In genomic region chr5:129724834-129725773, GRCm38 (mm10) we compare ENCODE assay signal across 8 mouse cellular contexts. TPM values are rescaled to one million over a fixed set of nuclear protein-coding genes. Genes with fewer than 3 reads are reported as not detected.
DNase-seq lines count a peak whose midpoint lies in the region; ATAC-seq lines count a peak whose summit lies in the region.

TSS of gene Nipsnap2 (plus strand) at chr5:129725063.

- peak; percentile 94 for DNase-seq in NIH3T3 (ENCODE audit: low read depth)
- DNase-seq in cerebellum, postnatal 14 days, result peak; percentile 95 to 99
- peak; percentile 90 to 94 for DNase-seq in frontal cortex, postnatal 25 days (ENCODE audit: low spot score in 2 of 2)
- DNase-seq in hindbrain, embryonic 14.5 days (ENCODE audit: low spot score), result peak; percentile 94
- peak; percentile 91 to 94 for DNase-seq in layer of hippocampus, postnatal 36 days
- DNase-seq in lung, postnatal 36 days, result peak; percentile 90
- peak; percentile 94 for DNase-seq in retina, postnatal 1 day
- DNase-seq in urinary bladder, adult 18-20 months (ENCODE audit: low spot score in 2 of 2), result peak; percentile 85 to 96

- ATAC-seq in hindbrain, embryonic 14.5 days (ENCODE audit: low FRiP score), result peak; percentile 94

- H3K4me1 ChIP-seq in hindbrain, embryonic 14.5 days (replicated peaks; ENCODE audit: control insufficient read depth, insufficient read depth, low read length), result 0 out of 2 replicates have a peak, but pooled peaks cover 17% of the 10 kb centered on the region

- peak within 1 kb of the TSS; percentile 95 for H3K4me3 ChIP-seq in hindbrain, embryonic 14.5 days (replicated peaks; ENCODE audit: low read length)

- peak within 1 kb of the TSS; percentile 96 for H3K9ac ChIP-seq in hindbrain, embryonic 14.5 days

- no peaks in the 10 kb centered on the region for H3K36me3 ChIP-seq in hindbrain, embryonic 14.5 days (replicated peaks; ENCODE audit: control insufficient read depth, insufficient read depth)

- H3K27me3 ChIP-seq in hindbrain, embryonic 14.5 days (ENCODE audit: control insufficient read depth, insufficient read depth, low read length), result no peaks in the 10 kb centered on the region

- H3K9me3 ChIP-seq in hindbrain, embryonic 14.5 days (ENCODE audit: control insufficient read depth, low read length), result no peaks in the 10 kb centered on the region

- WGBS in hindbrain, embryonic 14.5 days, result 1% methylated on average over 58 of the region's 93 CpGs

- peak within 1 kb of the TSS; percentile 92 for H3K27ac ChIP-seq in hindbrain, embryonic 14.5 days

- peak within 1 kb of the TSS; percentile 56 for H3K4me2 ChIP-seq in hindbrain, embryonic 14.5 days (replicated peaks)

RNA-seq across cellular contexts. Expression of gene Nipsnap2, which starts in this region (rescaled TPM):
- polyA plus RNA-seq in hindbrain, embryonic 14.5 days (2014; fragmentation: Nextera tagmentation; extraction: Ambion mirVana), result 83.9 and 89.1 TPM in 2 replicates
- 10 to 100 TPM; 75.4 to 76.4 TPM for total RNA-seq in layer of hippocampus, postnatal 36 days (2021)

Comparison
In these comparisons a context has a peak if more than half of its experiments do, and no peak if none do; other contexts are left out.
1. Peak in every context shown above with its lines: DNase-seq, ATAC-seq, H3K4me3 ChIP-seq and H3K27ac ChIP-seq.